Mouse (Mus musculus) splenic B cell, adult 2 months (primary cell): ENCODE data around the gene Selenom.

ENCODE experiments used
- DNase-seq: peaks from one replicate; pipeline ENCODE4 v3.0.0-alpha.2; 2011; ENCODE audit warnings: low read depth, low spot score
- H3K27me3 ChIP-seq: 2 replicates; pipeline ENCODE4 v1.6.1; 2012; ENCODE audit warnings: mild to moderate bottlenecking, low read length, moderate library complexity, mixed read lengths; ENCODE audit not compliant: control insufficient read depth, poor library complexity, insufficient read depth, severe bottlenecking
- H3K36me3 ChIP-seq: 2 replicates; pipeline ENCODE4 v1.6.1; 2012; ENCODE audit warnings: mild to moderate bottlenecking, low read length, moderate library complexity, mixed read lengths; ENCODE audit not compliant: control insufficient read depth, poor library complexity, insufficient read depth, severe bottlenecking

Gene Selenom

GRCm38 (mm10) chr11:3532101-3532931 is 17.8 kb downstream of the Selenom start:
- Histone ChIP-seq H3K27me3 (no peaks in the 10 kb centered on the region), H3K36me3 (no peaks in the 10 kb centered on the region)
- DNase-seq = no peak

GRCm38 (mm10) chr11:3533406-3533932 is 19.0 kb downstream of the Selenom start:
- Histone ChIP-seq H3K36me3 (no peaks in the 10 kb centered on the region), H3K27me3 (no peaks in the 10 kb centered on the region)
- no peak for DNase-seq

- H3K36me3 ChIP-seq = no peaks in the 10 kb centered on the region
- DNase-seq = no peak
- H3K27me3 ChIP-seq = no peaks in the 10 kb centered on the region
These were observed 20.5 kb downstream of the Selenom start for GRCm38 (mm10) chr11:3534956-3535355.

GRCm38 (mm10) chr11:3535406-3535986 is 21.0 kb downstream of the Selenom start:
- no peaks in the 10 kb centered on the region for H3K27me3 ChIP-seq
- DNase-seq = peak; percentile 92
- no peaks in the 10 kb centered on the region for H3K36me3 ChIP-seq

- Histone ChIP-seq H3K27me3 (no peaks in the 10 kb centered on the region), H3K36me3 (no peaks in the 10 kb centered on the region)
- no peak for DNase-seq
These were observed 21.6 kb downstream of the Selenom start for GRCm38 (mm10) chr11:3536082-3536481.

- Histone ChIP-seq H3K27me3 (no peaks in the 10 kb centered on the region), H3K36me3 (no peaks in the 10 kb centered on the region)
- no peak for DNase-seq
These were observed 22.4 kb downstream of the Selenom start for GRCm38 (mm10) chr11:3536745-3537333.

- Histone ChIP-seq H3K36me3 (no peaks in the 10 kb centered on the region), H3K27me3 (no peaks in the 10 kb centered on the region)
- peak; percentile 28 for DNase-seq
These were observed 23.2 kb downstream of the Selenom start for GRCm38 (mm10) chr11:3537711-3538110.

- H3K36me3 ChIP-seq = no peaks in the 10 kb centered on the region
- no peaks in the 10 kb centered on the region for H3K27me3 ChIP-seq
- DNase-seq = no peak
These were observed 23.9 kb downstream of the Selenom start for GRCm38 (mm10) chr11:3538341-3538740.

GRCm38 (mm10) chr11:3539111-3539825 is 24.8 kb downstream of the Selenom start:
- Histone ChIP-seq H3K27me3 (no peaks in the 10 kb centered on the region), H3K36me3 (no peaks in the 10 kb centered on the region)
- peak; percentile 85 for DNase-seq

GRCm38 (mm10) chr11:3539826-3540196 is 25.3 kb downstream of the Selenom start:
- Histone ChIP-seq H3K27me3 (no peaks in the 10 kb centered on the region), H3K36me3 (no peaks in the 10 kb centered on the region)
- DNase-seq = no peak

- Histone ChIP-seq H3K36me3 (no peaks in the 10 kb centered on the region), H3K27me3 (no peaks in the 10 kb centered on the region)
- DNase-seq = no peak
These were observed 26.1 kb downstream of the Selenom start, which contains the start of gene Smtn for GRCm38 (mm10) chr11:3540451-3541085. Smtn (minus strand) TSS chr11:3540612.

GRCm38 (mm10) chr11:3541932-3542331 is 27.4 kb downstream of the Selenom start:
- Histone ChIP-seq H3K36me3 (no peaks in the 10 kb centered on the region), H3K27me3 (no peaks in the 10 kb centered on the region)
- no peak for DNase-seq

GRCm38 (mm10) chr11:3543001-3543400 is 28.5 kb downstream of the Selenom start:
- no peaks in the 10 kb centered on the region for H3K27me3 ChIP-seq
- DNase-seq = no peak
- no peaks in the 10 kb centered on the region for H3K36me3 ChIP-seq

GRCm38 (mm10) chr11:3544409-3544808 is 29.9 kb downstream of the Selenom start:
- no peak for DNase-seq
- H3K27me3 ChIP-seq = no peaks in the 10 kb centered on the region
- no peaks in the 10 kb centered on the region for H3K36me3 ChIP-seq
